Comparison of ENCODE assay signal across 9 mouse cellular contexts in the genomic region with DNA sequence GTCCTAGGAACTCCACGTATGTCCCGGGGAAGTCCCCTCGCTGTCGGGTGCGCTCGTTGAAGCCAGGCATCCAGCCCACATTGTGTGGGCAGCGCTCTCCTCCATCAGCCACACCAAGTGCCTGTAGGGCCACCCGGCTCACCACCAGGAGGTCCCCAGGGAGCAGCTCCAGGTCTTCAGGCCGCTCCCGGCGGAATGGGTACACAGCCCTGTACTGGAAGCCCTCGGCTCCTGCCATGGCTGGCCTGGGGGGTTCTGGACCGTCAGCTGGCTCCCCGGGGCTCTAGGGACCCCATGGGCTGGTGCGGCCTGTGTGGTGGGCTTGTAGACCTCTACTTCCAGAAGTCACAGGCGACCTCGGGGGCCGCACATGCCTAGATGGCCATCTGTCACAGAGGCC. TPM values are rescaled to one million over a fixed set of nuclear protein-coding genes. Genes with fewer than 3 reads are reported as not detected.
DNase-seq lines count a peak whose midpoint lies in the region; ATAC-seq and TF ChIP-seq lines count a peak whose summit lies in the region.
"Had no signal": no experiment of that assay in that cellular context is flagged by ENCODE, and none has a peak within 500 bp of the region (broad histone marks: within the 10 kb centered on the region; RNA-seq: fewer than 3 reads in every experiment).

No protein-coding gene starts in this region.

- H3K9me3 ChIP-seq in heart, embryonic 14.5 days (ENCODE audit: control insufficient read depth, low read length): no peaks in the 10 kb centered on the region
- no peaks in the 10 kb centered on the region for H3K9me3 ChIP-seq in CH12.LX (replicated peaks; ENCODE audit: low read length)
- no peaks in the 10 kb centered on the region for H3K9me3 ChIP-seq in forebrain, embryonic 12.5 days
- H3K9me3 ChIP-seq in liver, embryonic 14.5 days (ENCODE audit: control insufficient read depth, low read length): no peaks in the 10 kb centered on the region

- H3K79me2 ChIP-seq in CH12.LX (replicated peaks; ENCODE audit: control insufficient read depth, extremely low read depth, insufficient read depth, poor library complexity, severe bottlenecking): peaks cover 7% of the 10 kb centered on the region; the same call in 1 of the 2 replicates

- H3K9ac ChIP-seq in heart, embryonic 14.5 days (ENCODE audit: low read length): peak overlapping the region; percentile 52
- H3K9ac ChIP-seq in CH12.LX (ENCODE audit: insufficient read depth, low read depth): peak overlapping the region; percentile 18; the same call in 1 of the 2 replicates
- peak overlapping the region; percentile 96; the same call in 1 of the 2 replicates for H3K9ac ChIP-seq in forebrain, embryonic 12.5 days
- H3K9ac ChIP-seq in liver, embryonic 14.5 days (replicated peaks): no peak overlapping the region

- no peak for TF ChIP-seq POLR2A in CH12.LX (IDR thresholded peaks at IDR 0.05; ENCODE audit: low read depth, low read length)

- dilution Hi-C loops in CH12.LX (cut with MboI; ENCODE audit: extremely low pct_ligation_motif_present, extremely low pct_unique_long_range_greater_than_20kb, low sequenced_read_pairs): no loop called here

- no peaks in the 10 kb centered on the region for H3K27me3 ChIP-seq in heart, embryonic 14.5 days (ENCODE audit: control insufficient read depth, insufficient read depth, low read length)
- no peaks in the 10 kb centered on the region for H3K27me3 ChIP-seq in CH12.LX (replicated peaks)
- 0 out of 2 replicates have a peak, but pooled peaks cover 4% of the 10 kb centered on the region for H3K27me3 ChIP-seq in forebrain, embryonic 12.5 days
- H3K27me3 ChIP-seq in liver, embryonic 14.5 days (ENCODE audit: control insufficient read depth, insufficient read depth, low read length): no peaks in the 10 kb centered on the region

- no peak for TF ChIP-seq CTCF in CH12.LX (conservative IDR thresholded peaks at IDR 0.05 in 1 of 2, IDR thresholded peaks at IDR 0.05 in 1 of 2; ENCODE audit: low read depth in 2 of 2, low read length in 2 of 2)
- TF ChIP-seq CTCF in liver, embryonic 14.5 days (IDR thresholded peaks at IDR 0.05; ENCODE audit: low read depth): 0 out of 2 replicates have a peak, but pooled peaks have one; percentile 6

- DNase-seq in heart, adult 8-10 months (ENCODE audit: low spot score): no peak
- no peak for DNase-seq in CH12.LX (ENCODE audit: extremely low read depth)
- no peak for DNase-seq in liver, embryonic 14.5 days (ENCODE audit: low read depth in 3 of 3, low spot score in 3 of 3)
- no peak for DNase-seq in kidney, adult 8-10 months
- DNase-seq in adrenal gland, postnatal 36 days: no peak
- DNase-seq: kidney, adult 11 months had no signal

- 93% methylated on average over 18 of the region's 18 CpGs for WGBS in heart, embryonic 14.5 days
- WGBS in forebrain, embryonic 12.5 days: 95% methylated on average over 18 of the region's 18 CpGs
- WGBS in liver, embryonic 14.5 days (ENCODE audit: insufficient replicate concordance): 83% methylated on average over 18 of the region's 18 CpGs

- in situ Hi-C loops in CH12.LX (cut with MboI; ENCODE audit: low pct_ligation_motif_present, low pct_unique_long_range_greater_than_20kb, low sequenced_read_pairs): no loop called here

- peaks cover 60% of the 10 kb centered on the region for H3K36me3 ChIP-seq in heart, embryonic 14.5 days (ENCODE audit: control insufficient read depth, insufficient read depth, low read length)
- H3K36me3 ChIP-seq in CH12.LX (replicated peaks in 1 of 2; ENCODE audit: control insufficient read depth in 1 of 2, insufficient read depth in 1 of 2, low read length in 1 of 2): peaks cover 39 to 66% of the 10 kb centered on the region in 2 experiments
- peaks cover 61% of the 10 kb centered on the region for H3K36me3 ChIP-seq in forebrain, embryonic 12.5 days (replicated peaks)
- peaks cover 3% of the 10 kb centered on the region for H3K36me3 ChIP-seq in liver, embryonic 14.5 days (replicated peaks; ENCODE audit: control insufficient read depth, insufficient read depth, low read depth)

- no peak overlapping the region for H3K4me3 ChIP-seq in heart, embryonic 14.5 days (ENCODE audit: control insufficient read depth in 1 of 2, insufficient read depth in 1 of 2, low read depth in 1 of 2, low read length in 2 of 2)
- H3K4me3 ChIP-seq in CH12.LX (replicated peaks in 1 of 3; ENCODE audit: low read depth in 2 of 3, low read length in 2 of 3, poor library complexity in 1 of 3): peak overlapping the region in 2 of 3 experiments; percentile 2
- H3K4me3 ChIP-seq in forebrain, embryonic 12.5 days (replicated peaks): no peak overlapping the region
- H3K4me3 ChIP-seq in liver, embryonic 14.5 days (ENCODE audit: insufficient read depth in 1 of 2, low read depth in 2 of 2, low read length in 2 of 2): no peak overlapping the region

- H3K27ac ChIP-seq in heart, embryonic 14.5 days (replicated peaks in 1 of 2; ENCODE audit: control insufficient read depth in 1 of 2, insufficient read depth in 1 of 2, low read depth in 2 of 2, low read length in 2 of 2): no peak overlapping the region
- peak overlapping the region; percentile 83 for H3K27ac ChIP-seq in CH12.LX (ENCODE audit: insufficient read depth, low read depth)
- no peak overlapping the region for H3K27ac ChIP-seq in forebrain, embryonic 12.5 days
- H3K27ac ChIP-seq in liver, embryonic 14.5 days: no peak overlapping the region

- H3K4me2 ChIP-seq in heart, embryonic 14.5 days (ENCODE audit: low read length): no peak overlapping the region
- peak overlapping the region; percentile 78 for H3K4me2 ChIP-seq in CH12.LX (ENCODE audit: insufficient read depth, low read depth, poor library complexity, severe bottlenecking)
- no peak overlapping the region for H3K4me2 ChIP-seq in forebrain, embryonic 12.5 days
- 0 out of 2 replicates have a peak overlapping the region, but pooled peaks have one; percentile 92 for H3K4me2 ChIP-seq in liver, embryonic 14.5 days (ENCODE audit: low read depth)

- peaks cover 22 to 36% of the 10 kb centered on the region in 2 experiments for H3K4me1 ChIP-seq in heart, embryonic 14.5 days (ENCODE audit: control insufficient read depth in 2 of 2, insufficient read depth in 2 of 2, low read length in 2 of 2)
- H3K4me1 ChIP-seq in CH12.LX (ENCODE audit: control insufficient read depth in 1 of 2, insufficient read depth in 2 of 2): peaks cover 48 to 67% of the 10 kb centered on the region in 2 experiments
- H3K4me1 ChIP-seq in forebrain, embryonic 12.5 days: peaks cover 43% of the 10 kb centered on the region
- H3K4me1 ChIP-seq in liver, embryonic 14.5 days (replicated peaks; ENCODE audit: control insufficient read depth in 2 of 2, insufficient read depth in 2 of 2, low read length in 1 of 2): peaks cover 14 to 16% of the 10 kb centered on the region in 2 experiments

- no peak for TF ChIP-seq RAD21 in CH12.LX (IDR thresholded peaks at IDR 0.05; ENCODE audit: low read depth, low read length)

- TF ChIP-seq EP300 in CH12.LX (IDR thresholded peaks at IDR 0.05; ENCODE audit: low read length): no peak
- TF ChIP-seq EP300 in liver, embryonic 14.5 days (IDR thresholded peaks at IDR 0.05; ENCODE audit: low read depth): no peak

- ATAC-seq in heart, embryonic 14.5 days (ENCODE audit: insufficient number of reproducible peaks, insufficient read depth, low FRiP score, low read depth): no peak
- ATAC-seq in forebrain, embryonic 12.5 days (ENCODE audit: low FRiP score): no peak
- no peak for ATAC-seq in liver, embryonic 14.5 days (ENCODE audit: insufficient read depth)
- ATAC-seq in inflammation-experienced regulatory T-cells, adult 6 months: no peak

RNA-seq across cellular contexts. Expression of a gene that starts 1.8 kb away (rescaled TPM):
- polyA plus RNA-seq in heart, embryonic 14.5 days (2014; fragmentation: Nextera tagmentation; extraction: Ambion mirVana): 23.1 and 26.7 TPM in 2 replicates
- 10 to 100 TPM; 19.3 to 24.1 (median 22.2) TPM for total RNA-seq in heart, adult 8-10 months (2022)
- total RNA-seq in CH12.LX (2012; rRNA removed) (37.4 and 45.9 TPM in 2 replicates), CH12.LX (2014; rRNA removed) (12.4 and 13.8 TPM in 2 replicates)
- polyA plus RNA-seq in CH12.LX (2012; ENCODE audit: insufficient read length, low read depth): 16.3 and 25.8 TPM in 2 replicates
- polyA plus RNA-seq in forebrain, embryonic 12.5 days (2016; fragmentation: Nextera tagmentation; extraction: Ambion mirVana): 72.7 and 79.1 TPM in 2 replicates
- polyA plus RNA-seq in liver, embryonic 14.5 days (2012; rRNA removed): 13.2 and 17.5 TPM in 2 replicates
- 8.2 and 12.0 TPM in 2 replicates for polyA plus RNA-seq in liver, embryonic 14.5 days (2014; fragmentation: Nextera tagmentation; extraction: Ambion mirVana)
- polyA plus RNA-seq in inflammation-experienced regulatory T-cells, adult 6 months (2017; shearing (Covaris generic)): 1 to 10 TPM; 2.6 to 5.4 (median 5.4) TPM
- 10 to 100 TPM; 35.6 to 51.5 TPM for total RNA-seq in adrenal gland, postnatal 36 days (2021)

RNA-seq across cellular contexts. Expression of a gene that starts 14.0 kb away (rescaled TPM):
- polyA plus RNA-seq in heart, embryonic 14.5 days (2014; fragmentation: Nextera tagmentation; extraction: Ambion mirVana): 44.0 and 47.4 TPM in 2 replicates
- total RNA-seq in heart, adult 8-10 months (2022): 10 to 100 TPM; 23.2 to 32.5 (median 27.7) TPM
- 25.3 and 28.5 TPM in 2 replicates for total RNA-seq in CH12.LX (2012; rRNA removed)
- 22.8 and 27.1 TPM in 2 replicates for total RNA-seq in CH12.LX (2014; rRNA removed)
- polyA plus RNA-seq in CH12.LX (2012; ENCODE audit: insufficient read length, low read depth): 31.9 and 36.1 TPM in 2 replicates
- polyA plus RNA-seq in forebrain, embryonic 12.5 days (2016; fragmentation: Nextera tagmentation; extraction: Ambion mirVana): 33.2 and 34.5 TPM in 2 replicates
- polyA plus RNA-seq in liver, embryonic 14.5 days (2012; rRNA removed): 25.3 and 28.5 TPM in 2 replicates
- 39.8 and 41.5 TPM in 2 replicates for polyA plus RNA-seq in liver, embryonic 14.5 days (2014; fragmentation: Nextera tagmentation; extraction: Ambion mirVana)
- 10 to 100 TPM; 35.5 to 46.1 (median 42.5) TPM for polyA plus RNA-seq in inflammation-experienced regulatory T-cells, adult 6 months (2017; shearing (Covaris generic))
- total RNA-seq in adrenal gland, postnatal 36 days (2021): 100 to 1,000 TPM; 119 to 155 TPM

RNA-seq across cellular contexts. Expression of a gene that starts 20.3 kb away (rescaled TPM):
- polyA plus RNA-seq in heart, embryonic 14.5 days (2014; fragmentation: Nextera tagmentation; extraction: Ambion mirVana): 24.1 and 25.7 TPM in 2 replicates
- 10 to 100 TPM; 46.3 to 60.7 (median 50.6) TPM for total RNA-seq in heart, adult 8-10 months (2022)
- total RNA-seq in CH12.LX (2012; rRNA removed) (1.8 and 1.9 TPM in 2 replicates), CH12.LX (2014; rRNA removed) (0.32 and 0.87 TPM in 2 replicates)
- polyA plus RNA-seq in CH12.LX (2012; ENCODE audit: insufficient read length, low read depth): 0.65 and 0.99 TPM in 2 replicates
- 87.8 and 95.4 TPM in 2 replicates for polyA plus RNA-seq in forebrain, embryonic 12.5 days (2016; fragmentation: Nextera tagmentation; extraction: Ambion mirVana)
- 2.7 and 3.2 TPM in 2 replicates for polyA plus RNA-seq in liver, embryonic 14.5 days (2012; rRNA removed)
- 1.6 and 2.4 TPM in 2 replicates for polyA plus RNA-seq in liver, embryonic 14.5 days (2014; fragmentation: Nextera tagmentation; extraction: Ambion mirVana)
- 1 to 10 TPM; 4.6 to 8.6 (median 7.9) TPM for polyA plus RNA-seq in inflammation-experienced regulatory T-cells, adult 6 months (2017; shearing (Covaris generic))
- total RNA-seq in adrenal gland, postnatal 36 days (2021): 10 to 100 TPM; 68.6 to 78.2 TPM

RNA-seq across cellular contexts. Expression of a gene that starts 30.1 kb away (rescaled TPM):
- polyA plus RNA-seq in heart, embryonic 14.5 days (2014; fragmentation: Nextera tagmentation; extraction: Ambion mirVana): 6.7 and 9.4 TPM in 2 replicates
- total RNA-seq in heart, adult 8-10 months (2022): 1 to 10 TPM; 6.5 to 8.4 (median 7.1) TPM
- total RNA-seq in CH12.LX (2012; rRNA removed): 11.3 and 11.6 TPM in 2 replicates
- 3.3 and 7.0 TPM in 2 replicates for total RNA-seq in CH12.LX (2014; rRNA removed)
- 22.2 and 23.4 TPM in 2 replicates for polyA plus RNA-seq in CH12.LX (2012; ENCODE audit: insufficient read length, low read depth)
- polyA plus RNA-seq in forebrain, embryonic 12.5 days (2016; fragmentation: Nextera tagmentation; extraction: Ambion mirVana): 14.5 and 16.8 TPM in 2 replicates
- polyA plus RNA-seq in liver, embryonic 14.5 days (2012; rRNA removed): 11.1 and 13.0 TPM in 2 replicates
- polyA plus RNA-seq in liver, embryonic 14.5 days (2014; fragmentation: Nextera tagmentation; extraction: Ambion mirVana): 5.4 and 6.3 TPM in 2 replicates
- 10 to 100 TPM; 14.8 to 20.5 (median 18.4) TPM for polyA plus RNA-seq in inflammation-experienced regulatory T-cells, adult 6 months (2017; shearing (Covaris generic))
- total RNA-seq in adrenal gland, postnatal 36 days (2021): 10 to 100 TPM; 16.8 to 19.0 TPM

RNA-seq across cellular contexts. Expression of a gene that starts 33.5 kb away (rescaled TPM):
- polyA plus RNA-seq in heart, embryonic 14.5 days (2014; fragmentation: Nextera tagmentation; extraction: Ambion mirVana): 0.09 TPM in 1 of 2 replicates, not detected in the other
- under 1 TPM in 2 of 4 experiments, not detected in 2; 0.16 to 0.49 TPM for total RNA-seq in heart, adult 8-10 months (2022)
- total RNA-seq in CH12.LX (2012; rRNA removed) (17.3 and 23.2 TPM in 2 replicates), CH12.LX (2014; rRNA removed) (4.5 and 5.6 TPM in 2 replicates)
- 11.4 and 12.5 TPM in 2 replicates for polyA plus RNA-seq in CH12.LX (2012; ENCODE audit: insufficient read length, low read depth)
- polyA plus RNA-seq in forebrain, embryonic 12.5 days (2016; fragmentation: Nextera tagmentation; extraction: Ambion mirVana): not detected in 2 replicates
- 0.11 and 0.13 TPM in 2 replicates for polyA plus RNA-seq in liver, embryonic 14.5 days (2012; rRNA removed)
- 0.18 and 0.39 TPM in 2 replicates for polyA plus RNA-seq in liver, embryonic 14.5 days (2014; fragmentation: Nextera tagmentation; extraction: Ambion mirVana)
- 10 to 100 TPM; 13.8 to 38.5 (median 18.3) TPM for polyA plus RNA-seq in inflammation-experienced regulatory T-cells, adult 6 months (2017; shearing (Covaris generic))
- not detected for total RNA-seq in adrenal gland, postnatal 36 days (2021)

Comparison
In these comparisons a context has a peak if more than half of its experiments do, and no peak if none do; other contexts are left out.
1. H3K4me2 ChIP-seq: peak in CH12.LX (single experiment) and liver, embryonic 14.5 days (single experiment); none in heart, embryonic 14.5 days (single experiment) and forebrain, embryonic 12.5 days (single experiment).
2. H3K4me3 ChIP-seq: peak in CH12.LX (2 of 3); none in heart, embryonic 14.5 days (0 of 2), forebrain, embryonic 12.5 days (single experiment) and liver, embryonic 14.5 days (0 of 2).